Mouse (Mus musculus) skeletal muscle tissue, adult 2 months (tissue): Measurements from ENCODE around the gene Rreb1.

Experiments
- DNase-seq: peaks from one replicate; pipeline ENCODE4 v3.0.0-alpha.2; 2012; ENCODE audit warnings: low read depth, low spot score

The Rreb1 gene

GRCm38 (mm10) chr13:37778147-37778593 lies at the start of gene Rreb1:
Gene Rreb1, plus strand, starts transcription at chr13:37778400.
- no peak for DNase-seq

GRCm38 (mm10) chr13:37728551-37728950 lies 49.6 kb upstream of the Rreb1 start:
- DNase-seq = no peak

GRCm38 (mm10) chr13:37731914-37732693 lies 46.1 kb upstream of the Rreb1 start:
- no peak for DNase-seq

- DNase-seq = no peak
Observed at GRCm38 (mm10) chr13:37734501-37734900, 43.7 kb upstream of the Rreb1 start.

- DNase-seq = no peak
Observed at GRCm38 (mm10) chr13:37740111-37740510, 38.1 kb upstream of the Rreb1 start.

GRCm38 (mm10) chr13:37740752-37741151 lies 37.4 kb upstream of the Rreb1 start:
- no peak for DNase-seq

- no peak for DNase-seq
Observed at GRCm38 (mm10) chr13:37742248-37742647, 36.0 kb upstream of the Rreb1 start.

- no peak for DNase-seq
Observed at GRCm38 (mm10) chr13:37747504-37747903, 30.7 kb upstream of the Rreb1 start.

GRCm38 (mm10) chr13:37749485-37749884 lies 28.7 kb upstream of the Rreb1 start:
- DNase-seq = no peak

GRCm38 (mm10) chr13:37751154-37751950 lies 26.8 kb upstream of the Rreb1 start:
- no peak for DNase-seq

GRCm38 (mm10) chr13:37759341-37760012 lies 18.7 kb upstream of the Rreb1 start:
- DNase-seq = no peak

GRCm38 (mm10) chr13:37760013-37760342 lies 18.2 kb upstream of the Rreb1 start:
- DNase-seq = no peak

- no peak for DNase-seq
Observed at GRCm38 (mm10) chr13:37760373-37760772, 17.8 kb upstream of the Rreb1 start.

GRCm38 (mm10) chr13:37760957-37761941 lies 17.0 kb upstream of the Rreb1 start:
- DNase-seq = no peak

- no peak for DNase-seq
Observed at GRCm38 (mm10) chr13:37763800-37764407, 14.3 kb upstream of the Rreb1 start.

- no peak for DNase-seq
Observed at GRCm38 (mm10) chr13:37769777-37770176, 8.4 kb upstream of the Rreb1 start.

- DNase-seq = no peak
Observed at GRCm38 (mm10) chr13:37773476-37773875, 4.7 kb upstream of the Rreb1 start.

- no peak for DNase-seq
Observed at GRCm38 (mm10) chr13:37776675-37777074, 1.5 kb upstream of the Rreb1 start.

GRCm38 (mm10) chr13:37777351-37778146 lies 651 bp upstream of the Rreb1 start:
- DNase-seq = no peak
